Mouse (Mus musculus): ENCODE data around the gene Cd93. TPM values are rescaled to one million over a fixed set of nuclear protein-coding genes. Genes with fewer than 3 reads are reported as not detected.

Cd93 gene
- polyA plus RNA-seq, 1 experiment, result 0.07 TPM

DNA sequence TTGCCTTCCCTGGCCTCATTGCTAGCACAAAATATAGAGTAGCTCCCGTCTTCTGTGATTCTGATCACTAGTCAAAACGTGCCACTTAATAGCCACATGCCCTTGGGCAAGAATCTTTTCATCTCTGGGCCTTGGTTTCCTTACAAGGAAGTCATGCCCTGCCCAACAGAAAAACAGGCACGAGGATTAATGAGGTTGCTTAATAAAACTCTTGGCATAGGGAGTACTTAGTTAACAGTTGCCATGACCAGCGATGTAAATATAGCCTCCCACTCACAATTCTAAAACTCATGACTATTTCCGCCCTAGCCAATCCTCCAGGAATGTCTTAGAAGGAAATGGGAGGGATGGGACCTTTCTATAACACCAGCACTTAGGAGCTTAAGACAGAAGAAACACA lies 8.1 kb upstream of the Cd93 start:
- Histone ChIP-seq H3K27me3 (ENCODE audit: control insufficient read depth, insufficient read depth, insufficient read length) (no peaks in the 10 kb centered on the region), H3ac (ENCODE audit: control insufficient read depth, insufficient read length, low read depth) (no peak overlapping the region), H3K4me3 (ENCODE audit: insufficient read depth, poor library complexity, severe bottlenecking) (no peak overlapping the region), H3K36me3 (ENCODE audit: control insufficient read depth, insufficient read depth) (no peaks in the 10 kb centered on the region), H3K79me3 (ENCODE audit: low read depth) (no peaks in the 10 kb centered on the region), H3K79me2 (ENCODE audit: control insufficient read depth, insufficient read depth) (no peaks in the 10 kb centered on the region)
- no peak for TF ChIP-seq USF1 (IDR thresholded peaks at IDR 0.05; ENCODE audit: low read depth)
- TF ChIP-seq CTCF (IDR thresholded peaks at IDR 0.05; ENCODE audit: control insufficient read depth, insufficient read depth, insufficient read length), result no peak
- TF ChIP-seq MYOG (IDR thresholded peaks at IDR 0.05; ENCODE audit: control insufficient read depth, extremely low read depth, insufficient read length), result no peak
- TF ChIP-seq MAX (IDR thresholded peaks at IDR 0.05), result no peak
- no peak for TF ChIP-seq MYOD1 (IDR thresholded peaks at IDR 0.05; ENCODE audit: control insufficient read depth, insufficient read length, low read depth)
- no peak for TF ChIP-seq FOSL1 (IDR thresholded peaks at IDR 0.05; ENCODE audit: insufficient read depth, low read length, poor library complexity, severe bottlenecking)
- TF ChIP-seq CEBPB (IDR thresholded peaks at IDR 0.05; ENCODE audit: low read depth), result no peak

DNA sequence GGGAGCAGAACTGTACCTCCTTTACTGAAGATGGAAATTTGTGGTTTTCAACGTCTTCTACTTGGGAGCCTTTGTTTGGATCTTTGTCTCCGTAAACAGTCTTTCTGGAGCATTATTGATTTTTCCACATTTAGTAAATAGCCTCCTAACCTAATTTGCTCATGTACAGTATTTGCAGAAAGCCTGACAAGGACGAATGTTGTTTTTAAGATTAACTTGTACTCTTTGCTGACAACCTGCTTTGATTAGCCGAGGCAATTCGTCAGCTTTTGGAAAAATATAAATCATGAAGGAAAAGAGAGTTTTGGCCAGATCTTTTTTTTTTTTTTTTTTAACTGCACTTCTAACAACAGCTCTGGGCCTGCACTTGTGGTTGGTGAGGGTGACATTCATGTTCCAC lies 7.3 kb upstream of the Cd93 start:
- Histone ChIP-seq H3K79me2 (ENCODE audit: control insufficient read depth, insufficient read depth) (no peaks in the 10 kb centered on the region), H3K4me3 (ENCODE audit: insufficient read depth, poor library complexity, severe bottlenecking) (no peak overlapping the region), H3K27me3 (ENCODE audit: control insufficient read depth, insufficient read depth, insufficient read length) (no peaks in the 10 kb centered on the region), H3K36me3 (ENCODE audit: control insufficient read depth, insufficient read depth) (no peaks in the 10 kb centered on the region), H3K79me3 (ENCODE audit: low read depth) (no peaks in the 10 kb centered on the region), H3ac (ENCODE audit: control insufficient read depth, insufficient read length, low read depth) (no peak overlapping the region)
- no peak for TF ChIP-seq CTCF (IDR thresholded peaks at IDR 0.05; ENCODE audit: control insufficient read depth, insufficient read depth, insufficient read length)
- no peak for TF ChIP-seq USF1 (IDR thresholded peaks at IDR 0.05; ENCODE audit: low read depth)
- no peak for TF ChIP-seq MAX (IDR thresholded peaks at IDR 0.05)
- TF ChIP-seq MYOG (IDR thresholded peaks at IDR 0.05; ENCODE audit: control insufficient read depth, extremely low read depth, insufficient read length), result no peak
- no peak for TF ChIP-seq MYOD1 (IDR thresholded peaks at IDR 0.05; ENCODE audit: control insufficient read depth, insufficient read length, low read depth)
- TF ChIP-seq CEBPB (IDR thresholded peaks at IDR 0.05; ENCODE audit: low read depth), result no peak
- TF ChIP-seq FOSL1 (IDR thresholded peaks at IDR 0.05; ENCODE audit: insufficient read depth, low read length, poor library complexity, severe bottlenecking), result no peak

DNA sequence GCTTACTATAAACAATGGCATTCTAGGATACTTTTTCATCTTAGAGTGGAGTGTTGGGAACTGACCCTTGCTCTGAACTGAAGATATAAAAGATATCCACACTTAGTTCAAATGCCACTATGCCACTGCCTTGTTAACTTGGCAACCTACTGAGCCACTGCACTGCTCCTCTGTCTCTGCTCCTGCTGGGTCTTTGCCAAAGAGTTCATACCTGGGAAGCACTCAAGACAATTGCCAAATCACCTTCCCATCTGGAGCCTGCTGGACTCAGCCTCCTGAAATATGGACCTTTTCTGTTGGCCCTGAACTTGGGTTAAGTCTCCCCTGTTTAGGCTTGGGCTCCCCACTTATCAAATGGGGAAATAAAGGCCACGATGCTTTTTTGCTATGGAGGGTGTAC lies 6.3 kb upstream of the Cd93 start:
- TF ChIP-seq USF1 (IDR thresholded peaks at IDR 0.05; ENCODE audit: low read depth), result no peak
- no peak for TF ChIP-seq MAX (IDR thresholded peaks at IDR 0.05)
- no peak for TF ChIP-seq CTCF (IDR thresholded peaks at IDR 0.05; ENCODE audit: control insufficient read depth, insufficient read depth, insufficient read length)
- no peak for TF ChIP-seq CEBPB (IDR thresholded peaks at IDR 0.05; ENCODE audit: low read depth)
- no peak for TF ChIP-seq FOSL1 (IDR thresholded peaks at IDR 0.05; ENCODE audit: insufficient read depth, low read length, poor library complexity, severe bottlenecking)
- TF ChIP-seq MYOG (IDR thresholded peaks at IDR 0.05; ENCODE audit: control insufficient read depth, extremely low read depth, insufficient read length), result no peak
- Histone ChIP-seq H3K79me3 (ENCODE audit: low read depth) (no peaks in the 10 kb centered on the region), H3K27me3 (ENCODE audit: control insufficient read depth, insufficient read depth, insufficient read length) (no peaks in the 10 kb centered on the region), H3ac (ENCODE audit: control insufficient read depth, insufficient read length, low read depth) (no peak overlapping the region), H3K4me3 (ENCODE audit: insufficient read depth, poor library complexity, severe bottlenecking) (no peak overlapping the region), H3K36me3 (ENCODE audit: control insufficient read depth, insufficient read depth) (no peaks in the 10 kb centered on the region), H3K79me2 (ENCODE audit: control insufficient read depth, insufficient read depth) (no peaks in the 10 kb centered on the region)

DNA sequence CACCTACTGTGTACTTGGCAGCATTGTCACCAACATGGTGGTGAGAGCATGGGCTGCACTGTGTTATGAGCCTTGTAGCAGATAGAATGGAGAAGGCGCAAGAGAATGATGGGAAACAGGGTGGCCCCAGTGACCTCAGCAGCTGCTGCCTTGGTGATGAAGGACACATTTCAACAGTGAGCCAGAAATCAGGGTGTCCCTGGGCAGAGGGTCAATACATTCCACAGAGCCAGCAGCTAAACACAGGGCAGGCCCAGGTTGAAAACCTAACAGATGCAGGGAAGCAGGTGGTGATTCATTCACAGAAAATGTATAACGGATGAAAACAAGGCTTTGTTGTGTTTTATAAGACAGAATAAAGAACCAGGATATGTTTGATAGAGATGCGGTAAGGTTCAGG lies 3.1 kb upstream of the Cd93 start:
- Histone ChIP-seq H3ac (ENCODE audit: control insufficient read depth, insufficient read length, low read depth) (no peak overlapping the region), H3K36me3 (ENCODE audit: control insufficient read depth, insufficient read depth) (no peaks in the 10 kb centered on the region), H3K27me3 (ENCODE audit: control insufficient read depth, insufficient read depth, insufficient read length) (no peaks in the 10 kb centered on the region), H3K79me3 (ENCODE audit: low read depth) (no peaks in the 10 kb centered on the region), H3K4me3 (ENCODE audit: insufficient read depth, poor library complexity, severe bottlenecking) (no peak overlapping the region), H3K79me2 (ENCODE audit: control insufficient read depth, insufficient read depth) (no peaks in the 10 kb centered on the region)
- TF ChIP-seq MYOD1 (IDR thresholded peaks at IDR 0.05; ENCODE audit: control insufficient read depth, insufficient read length, low read depth), result peak; percentile 62
- no peak for TF ChIP-seq FOSL1 (IDR thresholded peaks at IDR 0.05; ENCODE audit: insufficient read depth, low read length, poor library complexity, severe bottlenecking)

DNA sequence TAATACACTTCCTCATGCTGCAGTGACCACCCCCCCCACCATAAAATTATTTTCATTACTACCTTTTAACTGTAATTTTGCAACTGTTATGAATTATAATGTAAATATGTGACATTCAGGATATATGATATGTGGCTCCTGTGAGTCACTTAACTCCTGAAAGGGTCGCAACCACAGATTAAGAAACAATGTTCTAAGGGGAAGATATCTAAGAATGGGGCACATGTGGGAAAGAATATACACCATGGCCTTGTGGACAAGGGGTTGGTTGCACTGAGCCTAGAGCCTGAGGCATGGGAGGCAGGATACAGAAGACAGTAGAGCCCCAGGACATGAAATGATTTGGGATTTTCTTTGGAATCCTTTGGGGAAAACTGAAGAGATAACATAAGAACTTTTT lies 2.3 kb upstream of the Cd93 start:
- Histone ChIP-seq H3K27me3 (ENCODE audit: control insufficient read depth, insufficient read depth, insufficient read length) (no peaks in the 10 kb centered on the region), H3K79me3 (ENCODE audit: low read depth) (no peaks in the 10 kb centered on the region), H3ac (ENCODE audit: control insufficient read depth, insufficient read length, low read depth) (no peak overlapping the region), H3K36me3 (ENCODE audit: control insufficient read depth, insufficient read depth) (no peaks in the 10 kb centered on the region), H3K79me2 (ENCODE audit: control insufficient read depth, insufficient read depth) (no peaks in the 10 kb centered on the region), H3K4me3 (ENCODE audit: insufficient read depth, poor library complexity, severe bottlenecking) (no peak overlapping the region)
- TF ChIP-seq FOSL1 (IDR thresholded peaks at IDR 0.05; ENCODE audit: insufficient read depth, low read length, poor library complexity, severe bottlenecking) (no peak), CEBPB (IDR thresholded peaks at IDR 0.05; ENCODE audit: low read depth) (peak; percentile 34)

DNA sequence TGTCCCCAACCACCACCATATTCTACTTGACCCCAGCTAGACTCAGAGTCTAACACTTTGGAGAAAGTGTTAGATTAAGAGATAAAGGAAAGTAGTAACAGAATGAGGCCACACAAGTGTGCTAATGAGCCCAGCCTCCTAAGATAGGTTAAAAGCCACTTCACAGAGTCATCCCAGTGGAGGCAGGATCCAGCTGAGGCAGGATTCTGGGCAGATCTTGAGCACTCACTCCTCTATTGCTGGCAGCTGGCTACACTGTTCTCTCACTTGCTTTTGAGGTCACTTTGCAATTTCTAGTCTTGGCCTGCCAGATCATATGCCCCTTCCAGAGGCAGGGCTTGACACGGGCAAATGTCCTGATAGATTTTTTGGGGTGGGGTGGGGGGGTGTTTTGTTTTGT lies 1.1 kb upstream of the Cd93 start:
- no peaks in the 10 kb centered on the region for H3K36me3 ChIP-seq (ENCODE audit: control insufficient read depth, insufficient read depth)
- TF ChIP-seq MYOD1 (IDR thresholded peaks at IDR 0.05; ENCODE audit: control insufficient read depth, insufficient read length, low read depth) (no peak), MAX (IDR thresholded peaks at IDR 0.05) (no peak), CTCF (IDR thresholded peaks at IDR 0.05; ENCODE audit: control insufficient read depth, insufficient read depth, insufficient read length) (no peak), MYOG (IDR thresholded peaks at IDR 0.05; ENCODE audit: control insufficient read depth, extremely low read depth, insufficient read length) (no peak), USF1 (IDR thresholded peaks at IDR 0.05; ENCODE audit: low read depth) (no peak), FOSL1 (IDR thresholded peaks at IDR 0.05; ENCODE audit: insufficient read depth, low read length, poor library complexity, severe bottlenecking) (no peak), CEBPB (IDR thresholded peaks at IDR 0.05; ENCODE audit: low read depth) (no peak)

More for the DNA sequence above, 1.1 kb upstream of the Cd93 start:
- no peak overlapping the region for H3ac ChIP-seq (ENCODE audit: control insufficient read depth, insufficient read length, low read depth)
- no peaks in the 10 kb centered on the region for H3K79me3 ChIP-seq (ENCODE audit: low read depth)
- no peaks in the 10 kb centered on the region for H3K27me3 ChIP-seq (ENCODE audit: control insufficient read depth, insufficient read depth, insufficient read length)
- H3K79me2 ChIP-seq (ENCODE audit: control insufficient read depth, insufficient read depth), result no peaks in the 10 kb centered on the region
- no peak overlapping the region for H3K4me3 ChIP-seq (ENCODE audit: insufficient read depth, poor library complexity, severe bottlenecking)

All from C2C12 (cell line).